Mouse (Mus musculus) small intestine, adult 10 weeks (tissue): ENCODE measurements around the gene Pmvk. TPM values are rescaled to one million over a fixed set of nuclear protein-coding genes. Genes with fewer than 3 reads are reported as not detected.

Source experiments
- polyA plus RNA-seq: library from polyadenylated mRNA; stranded (reverse); fragments of 350-450 nt; fragmentation: Illumina TruSeq; extraction: RNeasy Lipid Tissue Mini Kit (QIAGEN cat#74804); gene quantifications from one replicate; pipeline ENCODE4 v1.2.3, GENCODE M21; 2014; ENCODE audit warnings: low replicate concordance

Pmvk gene
- not detected for polyA plus RNA-seq

GRCm38 (mm10) chr3:89454401-89455177 lies at the start of gene Pmvk:
Gene Pmvk, plus strand, starts transcription at chr3:89454541.

DNA sequence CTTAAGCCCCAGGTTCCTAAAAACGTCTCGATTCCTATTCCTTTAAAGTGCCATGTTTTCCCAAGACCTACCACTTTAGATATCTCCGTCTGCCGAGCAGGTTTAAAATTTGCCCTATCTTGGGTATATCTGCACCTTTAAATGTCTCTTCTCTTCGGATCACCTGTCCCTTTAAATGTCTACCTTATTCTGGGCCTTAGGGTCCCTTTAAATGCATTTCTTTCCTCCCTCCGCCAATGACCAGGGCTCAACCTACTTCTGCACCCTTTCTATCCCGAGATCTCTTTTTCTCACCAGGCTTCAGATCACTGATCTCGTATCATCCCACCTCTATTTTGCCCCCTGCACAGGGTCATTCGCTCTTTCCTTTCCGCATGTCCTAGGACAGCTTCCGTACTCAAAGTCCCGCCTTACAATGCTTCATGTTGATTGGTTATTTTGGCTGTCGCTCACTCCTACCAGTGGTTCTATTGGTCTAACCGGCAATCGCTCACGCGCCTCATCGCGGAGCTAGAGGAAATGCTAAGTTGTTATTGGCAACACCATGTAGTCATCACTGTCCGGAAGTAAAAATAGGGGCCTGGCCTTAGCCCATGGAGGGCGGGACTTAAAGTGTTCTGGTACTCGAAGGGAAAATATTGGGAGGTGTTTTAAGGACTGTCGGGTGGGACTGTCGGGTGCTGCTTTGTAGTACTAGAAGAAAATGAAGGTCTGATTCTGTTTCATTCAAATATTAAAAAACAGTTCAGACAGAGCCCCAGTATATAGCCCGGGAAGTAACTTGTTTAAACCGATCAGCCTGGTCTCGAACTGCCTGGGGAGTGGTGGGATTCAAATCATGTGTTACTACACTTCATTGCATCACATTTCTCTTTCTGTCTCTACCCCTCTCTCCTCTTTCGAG lies 42.6 kb upstream of the Pmvk start, which contains the start of gene Flad1:
Gene Flad1, minus strand, starts transcription at position 381 of the 904 bp plus-strand sequence.

GRCm38 (mm10) chr3:89418170-89418860 lies 36.0 kb upstream of the Pmvk start, which contains the start of the genes Cks1b and Shc1:
Gene Cks1b, minus strand, starts transcription at chr3:89418383.
Gene Shc1, plus strand, starts transcription at chr3:89418443.

DNA sequence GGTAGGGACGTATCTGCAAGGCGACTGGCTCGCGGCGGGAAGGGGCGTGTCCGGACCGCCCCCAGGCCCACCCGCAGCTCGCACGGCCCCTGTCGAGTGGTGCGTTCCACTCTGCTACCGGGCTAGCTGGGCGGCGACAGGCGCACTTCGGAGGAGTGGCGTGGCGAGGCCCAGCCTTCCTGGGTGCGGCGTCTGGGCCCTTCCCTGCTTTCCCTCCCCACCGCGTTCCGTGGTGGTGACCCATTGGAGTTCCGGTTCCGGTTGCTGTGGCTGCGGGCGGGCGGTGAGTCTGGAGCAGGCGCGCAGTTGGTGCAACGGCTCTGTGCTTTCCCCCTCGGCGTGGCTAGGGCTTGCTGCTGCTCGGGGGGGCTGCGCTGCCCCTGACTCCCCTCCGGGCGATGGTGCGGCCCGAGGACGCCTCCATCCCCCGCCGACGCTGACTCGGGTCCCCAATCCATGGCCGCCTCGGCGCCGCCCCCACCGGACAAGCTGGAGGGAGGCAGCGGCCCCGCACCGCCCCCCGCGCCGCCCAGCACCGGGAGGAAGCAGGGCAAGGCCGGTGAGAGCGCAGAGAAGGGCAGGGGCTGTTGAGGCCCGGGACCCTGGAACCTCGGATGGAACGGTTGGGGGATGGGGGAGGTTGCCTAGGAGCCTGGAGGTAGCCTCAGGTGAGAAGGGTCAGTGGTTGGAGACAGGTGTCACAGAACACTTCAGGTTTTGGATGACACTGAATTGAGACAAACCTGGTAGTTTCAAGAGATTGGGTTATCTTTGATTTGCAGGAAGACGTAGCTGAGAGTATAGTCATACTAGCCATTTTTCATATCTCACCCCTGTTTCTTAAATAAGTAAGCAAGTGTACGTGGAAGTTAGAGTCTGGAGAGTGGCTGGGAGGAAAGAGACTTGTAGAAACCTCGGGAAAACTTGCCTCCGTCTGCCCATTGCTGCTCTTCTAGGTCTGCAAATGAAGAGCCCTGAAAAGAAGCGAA lies 23.9 kb upstream of the Pmvk start, which contains the start of gene Pygo2:
Gene Pygo2, plus strand, starts transcription at position 44 of the 989 bp plus-strand sequence.

DNA sequence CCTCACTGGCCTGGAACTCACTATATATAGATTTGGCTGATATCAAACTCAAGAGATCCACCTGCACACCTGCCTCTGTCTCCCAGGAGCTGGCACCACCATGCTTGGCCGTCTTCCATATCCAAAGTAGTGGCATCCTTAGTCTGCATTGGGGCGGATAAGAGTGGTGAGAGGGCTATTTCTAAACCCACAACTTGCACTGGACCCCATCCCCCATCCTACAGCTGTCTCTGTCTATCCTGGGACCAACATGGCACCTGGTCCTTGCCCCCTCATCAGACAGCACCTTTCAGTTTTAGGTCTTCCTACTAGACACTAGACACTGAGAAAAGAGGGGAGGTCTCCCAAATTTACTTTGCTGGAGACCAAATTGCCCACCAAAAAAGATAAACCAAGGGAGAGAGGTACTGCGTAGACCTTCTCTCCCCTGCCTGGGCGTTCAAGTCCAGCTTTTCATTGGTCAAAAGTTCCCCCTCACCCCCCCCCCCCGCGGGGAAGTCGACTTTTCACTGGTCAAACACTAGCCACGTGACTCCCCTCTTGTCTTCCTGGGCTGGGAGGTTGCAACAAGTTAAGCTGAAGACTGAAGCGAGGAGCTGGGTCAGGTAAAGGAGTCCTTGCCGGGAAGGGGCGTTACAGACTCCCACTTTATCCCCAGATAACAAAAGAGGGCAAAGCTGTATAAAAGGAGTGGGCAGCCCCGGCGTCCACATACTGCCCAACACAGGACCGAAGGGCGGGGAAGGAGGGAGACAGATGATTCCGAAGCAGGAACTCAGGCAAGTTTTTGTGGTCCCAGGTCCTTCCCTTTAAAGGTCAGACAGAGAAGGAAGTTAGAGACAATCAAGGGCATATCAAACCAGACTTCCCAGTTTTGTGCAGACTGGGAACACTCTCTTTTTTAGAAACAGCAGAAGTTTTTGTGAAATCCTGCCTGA lies 17.9 kb upstream of the Pmvk start, which contains the start of gene Pbxip1:
Gene Pbxip1, plus strand, starts transcription at position 531 of the 938 bp plus-strand sequence.

Other genes starting within 250 kb of the Pmvk start
- gene Thbs3, start 239.4 kb upstream of the Pmvk start, polyA plus RNA-seq = not detected
- gene Mtx1, start 227.5 kb upstream of the Pmvk start, polyA plus RNA-seq = 19.8 TPM
- gene Muc1, start 225.5 kb upstream of the Pmvk start, polyA plus RNA-seq = 1.3 TPM
- gene Krtcap2, start 208.6 kb upstream of the Pmvk start, polyA plus RNA-seq = 14.1 TPM
- gene Trim46, start 208.2 kb upstream of the Pmvk start, polyA plus RNA-seq = not detected
- gene Dpm3, start 195.2 kb upstream of the Pmvk start, polyA plus RNA-seq = not detected
- 11.5 TPM for gene Slc50a1, start 184.0 kb upstream of the Pmvk start, polyA plus RNA-seq
- 8.7 TPM for gene Efna1, start 173.4 kb upstream of the Pmvk start, polyA plus RNA-seq
- 0.22 TPM for gene Efna3, start 131.6 kb upstream of the Pmvk start, polyA plus RNA-seq
- not detected for gene Efna4, start 116.5 kb upstream of the Pmvk start, polyA plus RNA-seq
- 1.6 TPM for gene Adam15, start 104.5 kb upstream of the Pmvk start, polyA plus RNA-seq
- not detected for gene Dcst2, start 92.6 kb upstream of the Pmvk start, polyA plus RNA-seq
- gene Dcst1, start 89.3 kb upstream of the Pmvk start, polyA plus RNA-seq = 1.6 TPM
- gene Zbtb7b, start 59.8 kb upstream of the Pmvk start, polyA plus RNA-seq = 5.2 TPM
- gene Lenep, start 51.7 kb upstream of the Pmvk start, polyA plus RNA-seq = 2.0 TPM
- 0.59 TPM for gene Flad1, start 42.7 kb upstream of the Pmvk start, polyA plus RNA-seq
- gene Cks1b, start 36.2 kb upstream of the Pmvk start, polyA plus RNA-seq = 5.6 TPM
- 23.1 TPM for gene Shc1, start 36.1 kb upstream of the Pmvk start, polyA plus RNA-seq
- 5.2 TPM for gene Pygo2, start 24.3 kb upstream of the Pmvk start, polyA plus RNA-seq
- gene Pbxip1, start 17.8 kb upstream of the Pmvk start, polyA plus RNA-seq = 9.0 TPM
- gene Kcnn3, start 65.6 kb downstream of the Pmvk start, polyA plus RNA-seq = 4.5 TPM